Mouse (Mus musculus) kidney, embryonic 15.5 days (tissue): Measurements from ENCODE around the gene Rnft1. TPM values are rescaled to one million over a fixed set of nuclear protein-coding genes. Genes with fewer than 3 reads are reported as not detected.
"Not testable (repeated sequence)": the region's sequence is repeated elsewhere in the genome, so short reads cannot be mapped to it uniquely, and the experiment has no call there.

ENCODE experiments used
- ATAC-seq: fragments of 200-750 bp; cut with Nextera tagmentation; replicated peaks from 2 replicates; pipeline ENCODE4 v1.8.0; 2017; ENCODE audit warnings: moderate TSS enrichment; ENCODE audit not compliant: low FRiP score
- H3K27ac ChIP-seq: fragments of 300-500 bp; sonication (generic); 2 replicates; pipeline ENCODE4 v1.5.1; 2015; ENCODE audit warnings: mild to moderate bottlenecking, inconsistent platforms
- H3K27me3 ChIP-seq: fragments of 300-500 bp; sonication (generic); 2 replicates; pipeline ENCODE4 v1.6.1; 2015; ENCODE audit warnings: inconsistent platforms
- H3K36me3 ChIP-seq: fragments of 300-500 bp; sonication (generic); 2 replicates; pipeline ENCODE4 v1.6.1; 2015; ENCODE audit warnings: inconsistent platforms
- H3K4me1 ChIP-seq: fragments of 300-500 bp; sonication (generic); 2 replicates; pipeline ENCODE4 v1.6.1; 2015; ENCODE audit warnings: inconsistent platforms
- H3K4me2 ChIP-seq: fragments of 300-500 bp; sonication (generic); 2 replicates; pipeline ENCODE4 v1.6.1; 2015; ENCODE audit warnings: moderate library complexity, mild to moderate bottlenecking, inconsistent platforms
- H3K4me3 ChIP-seq: fragments of 300-500 bp; sonication (generic); replicated peaks from 2 replicates; pipeline ENCODE4 v1.5.1; 2015; ENCODE audit warnings: mild to moderate bottlenecking, inconsistent platforms
- H3K9ac ChIP-seq: fragments of 300-500 bp; sonication (generic); 2 replicates; pipeline ENCODE4 v1.6.1; 2015; ENCODE audit warnings: mild to moderate bottlenecking, inconsistent platforms
- H3K9me3 ChIP-seq: fragments of 300-500 bp; sonication (generic); replicated peaks from 2 replicates; pipeline ENCODE4 v1.6.1; 2016; ENCODE audit warnings: inconsistent platforms
- WGBS: fragments of 180-500 bp; shearing (Covaris S2); methylation state at CpG from one replicate; pipeline ENCODE4 v1.1.7; 2015; ENCODE audit warnings: mixed read lengths; 5-methylcytosine and 5-hydroxymethylcytosine counted together
- polyA plus RNA-seq: library from polyadenylated mRNA; unstranded; fragments of >200 nt; fragmentation: Nextera tagmentation; extraction: Ambion mirVana; gene quantifications from 2 replicates; pipeline ENCODE4 v1.2.1, GENCODE M21; 2015

Rnft1 gene
- polyA plus RNA-seq, result 42.3 and 45.9 TPM in 2 replicates

- peaks cover 6% of the 10 kb centered on the region; the same call in 1 of the 2 replicates for H3K36me3 ChIP-seq
- ATAC-seq, result peak; percentile 98
- H3K4me2 ChIP-seq, result peak within 1 kb of the TSS; percentile 82
- peak within 1 kb of the TSS; percentile 71 for H3K9ac ChIP-seq
- under 1% methylated on average over 68 of the region's 68 CpGs for WGBS
- H3K4me3 ChIP-seq, result peak within 1 kb of the TSS; percentile 68
- H3K9me3 ChIP-seq, result no peaks in the 10 kb centered on the region
- H3K27ac ChIP-seq, result peak within 1 kb of the TSS; percentile 91
- no peaks in the 10 kb centered on the region for H3K27me3 ChIP-seq
- H3K4me1 ChIP-seq, result peaks cover 13% of the 10 kb centered on the region
Measured at GRCm38 (mm10) chr11:86484101-86484868, at the start of gene Rnft1. Gene Rnft1 (plus strand): TSS chr11:86484657.

- H3K9ac ChIP-seq, result no peak overlapping the region
- no peaks in the 10 kb centered on the region for H3K9me3 ChIP-seq
- H3K27me3 ChIP-seq, result peaks cover 14% of the 10 kb centered on the region
- no peak overlapping the region for H3K4me3 ChIP-seq
- 0 out of 2 replicates have a peak, but pooled peaks cover 6% of the 10 kb centered on the region for H3K4me1 ChIP-seq
- H3K27ac ChIP-seq, result no peak overlapping the region
- 29% methylated on average over 5 of the region's 5 CpGs for WGBS
- no peak for ATAC-seq
- peak overlapping the region; percentile 45 for H3K4me2 ChIP-seq
- no peaks in the 10 kb centered on the region for H3K36me3 ChIP-seq
Measured at GRCm38 (mm10) chr11:86436843-86437242, 47.6 kb upstream of the Rnft1 start.

- Histone ChIP-seq H3K36me3 (no peaks in the 10 kb centered on the region), H3K27ac (no peak overlapping the region), H3K9me3 (no peaks in the 10 kb centered on the region), H3K27me3 (peaks cover 14% of the 10 kb centered on the region), H3K9ac (no peak overlapping the region), H3K4me3 (no peak overlapping the region), H3K4me1 (0 out of 2 replicates have a peak, but pooled peaks cover 6% of the 10 kb centered on the region), H3K4me2 (no peak overlapping the region)
- 38% methylated on average over 4 of the region's 4 CpGs for WGBS
- no peak for ATAC-seq
Measured at GRCm38 (mm10) chr11:86438261-86438660, 46.2 kb upstream of the Rnft1 start.

- Histone ChIP-seq H3K27me3 (peaks cover 14% of the 10 kb centered on the region), H3K36me3 (no peaks in the 10 kb centered on the region), H3K9me3 (no peaks in the 10 kb centered on the region), H3K4me3 (no peak overlapping the region), H3K27ac (no peak overlapping the region), H3K4me2 (no peak overlapping the region), H3K4me1 (peaks cover 11% of the 10 kb centered on the region; the same call in 1 of the 2 replicates), H3K9ac (no peak overlapping the region)
- ATAC-seq, result no peak
- 74% methylated on average over 5 of the region's 5 CpGs for WGBS
Measured at GRCm38 (mm10) chr11:86440791-86441190, 43.7 kb upstream of the Rnft1 start.

GRCm38 (mm10) chr11:86453991-86454390 lies 30.5 kb upstream of the Rnft1 start:
- 89% methylated on average over 5 of the region's 5 CpGs for WGBS
- ATAC-seq, result no peak

GRCm38 (mm10) chr11:86457545-86457944 lies 26.9 kb upstream of the Rnft1 start:
- Histone ChIP-seq H3K4me3 (no peak overlapping the region), H3K9me3 (no peaks in the 10 kb centered on the region), H3K36me3 (no peaks in the 10 kb centered on the region), H3K9ac (no peak overlapping the region), H3K27ac (no peak overlapping the region), H3K4me1 (no peaks in the 10 kb centered on the region), H3K4me2 (no peak overlapping the region), H3K27me3 (no peaks in the 10 kb centered on the region)
- ATAC-seq, result no peak
- WGBS, result 83% methylated on average over 6 of the region's 6 CpGs

More at GRCm38 (mm10) chr11:86453991-86454390, 30.5 kb upstream of the Rnft1 start:
- Histone ChIP-seq H3K4me3 (no peak overlapping the region), H3K4me2 (no peak overlapping the region), H3K4me1 (no peaks in the 10 kb centered on the region), H3K36me3 (no peaks in the 10 kb centered on the region), H3K27ac (no peak overlapping the region), H3K27me3 (no peaks in the 10 kb centered on the region), H3K9me3 (no peaks in the 10 kb centered on the region), H3K9ac (no peak overlapping the region)

GRCm38 (mm10) chr11:86458866-86459265 lies 25.6 kb upstream of the Rnft1 start:
- Histone ChIP-seq H3K27me3 (no peaks in the 10 kb centered on the region), H3K9me3 (no peaks in the 10 kb centered on the region), H3K9ac (no peak overlapping the region), H3K4me2 (no peak overlapping the region), H3K27ac (no peak overlapping the region), H3K4me1 (no peaks in the 10 kb centered on the region), H3K4me3 (no peak overlapping the region), H3K36me3 (no peaks in the 10 kb centered on the region)
- WGBS, result 87% methylated on average over 6 of the region's 6 CpGs
- no peak for ATAC-seq

GRCm38 (mm10) chr11:86462579-86462978 lies 21.9 kb upstream of the Rnft1 start:
- no peaks in the 10 kb centered on the region for H3K4me1 ChIP-seq
- ATAC-seq, result no peak
- H3K9me3 ChIP-seq, result no peaks in the 10 kb centered on the region
- no peak overlapping the region for H3K4me2 ChIP-seq
- H3K36me3 ChIP-seq, result no peaks in the 10 kb centered on the region
- H3K27me3 ChIP-seq, result no peaks in the 10 kb centered on the region
- no peak overlapping the region for H3K27ac ChIP-seq
- H3K9ac ChIP-seq, result no peak overlapping the region
- H3K4me3 ChIP-seq, result no peak overlapping the region

GRCm38 (mm10) chr11:86464275-86464674 lies 20.2 kb upstream of the Rnft1 start:
- not testable (repeated sequence) for H3K4me2 ChIP-seq, H3K9me3 ChIP-seq, H3K4me1 ChIP-seq, H3K9ac ChIP-seq, H3K27ac ChIP-seq, H3K27me3 ChIP-seq, ATAC-seq, H3K36me3 ChIP-seq, H3K4me3 ChIP-seq
- WGBS, result 19% methylated on average over 8 of the region's 8 CpGs

- no peak overlapping the region for H3K9ac ChIP-seq
- no peak overlapping the region for H3K27ac ChIP-seq
- no peaks in the 10 kb centered on the region for H3K27me3 ChIP-seq
- no peak overlapping the region for H3K4me3 ChIP-seq
- 0 out of 2 replicates have a peak, but pooled peaks cover 10% of the 10 kb centered on the region for H3K4me1 ChIP-seq
- no peaks in the 10 kb centered on the region for H3K9me3 ChIP-seq
- H3K4me2 ChIP-seq, result no peak overlapping the region
- WGBS, result 78% methylated on average over 8 of the region's 8 CpGs
- ATAC-seq, result no peak
- no peaks in the 10 kb centered on the region for H3K36me3 ChIP-seq
Measured at GRCm38 (mm10) chr11:86468345-86468744, 16.1 kb upstream of the Rnft1 start.

GRCm38 (mm10) chr11:86468971-86469370 lies 15.5 kb upstream of the Rnft1 start:
- ATAC-seq, result no peak
- Histone ChIP-seq H3K4me1 (peaks cover 14% of the 10 kb centered on the region; the same call in 1 of the 2 replicates), H3K27ac (no peak overlapping the region), H3K9me3 (no peaks in the 10 kb centered on the region), H3K36me3 (no peaks in the 10 kb centered on the region), H3K4me3 (no peak overlapping the region), H3K4me2 (no peak overlapping the region), H3K27me3 (no peaks in the 10 kb centered on the region), H3K9ac (no peak overlapping the region)
- 56% methylated on average over 4 of the region's 4 CpGs for WGBS

- no peaks in the 10 kb centered on the region for H3K36me3 ChIP-seq
- no peak overlapping the region for H3K4me3 ChIP-seq
- H3K9ac ChIP-seq, result no peak overlapping the region
- no peak overlapping the region for H3K27ac ChIP-seq
- H3K9me3 ChIP-seq, result no peaks in the 10 kb centered on the region
- no peaks in the 10 kb centered on the region for H3K27me3 ChIP-seq
- no peak overlapping the region for H3K4me2 ChIP-seq
- 74% methylated on average over 6 of the region's 6 CpGs for WGBS
- ATAC-seq, result no peak
- peaks cover 15% of the 10 kb centered on the region; the same call in 1 of the 2 replicates for H3K4me1 ChIP-seq
Measured at GRCm38 (mm10) chr11:86471785-86472184, 12.7 kb upstream of the Rnft1 start.
